In the genomic region with DNA sequence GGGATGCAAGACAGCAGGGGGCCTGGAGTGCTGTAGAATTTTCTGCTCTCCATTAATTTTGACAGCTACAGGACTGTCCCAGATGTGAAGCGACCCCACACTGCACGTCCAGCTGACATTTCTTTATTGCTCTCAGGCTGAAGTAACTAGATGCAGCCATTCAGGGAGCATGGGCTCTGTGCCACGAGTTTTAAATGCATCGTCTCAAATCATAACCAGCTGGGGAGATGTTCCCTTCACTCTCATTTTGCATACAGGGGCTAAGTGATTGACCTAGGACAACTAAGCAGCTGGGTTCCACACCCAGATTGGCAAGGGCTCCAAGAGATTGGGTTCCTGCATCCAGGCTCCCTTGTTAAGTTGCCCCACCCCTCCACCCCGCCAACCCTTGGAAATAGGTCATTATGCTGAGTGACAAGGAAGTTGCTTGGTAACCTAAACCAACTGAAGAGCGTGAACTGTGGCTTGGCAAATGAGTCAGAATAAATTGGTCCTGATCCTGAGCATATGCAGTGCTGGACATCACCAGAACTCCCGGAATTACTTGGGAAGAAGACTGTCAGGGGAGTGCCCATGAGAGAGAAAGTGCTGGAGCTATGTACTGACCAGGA, we compare ENCODE assay signal across 10 mouse cellular contexts.
DNase-seq lines count a peak whose midpoint lies in the region; ATAC-seq lines count a peak whose summit lies in the region.
"Had no signal": no experiment of that assay in that cellular context is flagged by ENCODE, and none has a peak within 500 bp of the region (broad histone marks: within the 10 kb centered on the region; RNA-seq: fewer than 3 reads in every experiment).

No protein-coding gene starts in this region.

- H3K9me3 ChIP-seq in kidney, embryonic 14.5 days (ENCODE audit: control insufficient read depth, low read length), result no peaks in the 10 kb centered on the region
- no peaks in the 10 kb centered on the region for H3K9me3 ChIP-seq in limb, embryonic 12.5 days

- no peak for DNase-seq in kidney, adult 11 months
- peak; percentile 82 for DNase-seq in 3T3-L1 (ENCODE audit: low read depth, low spot score)
- peak; percentile 31 for DNase-seq in embryo, embryonic 9.5 days (ENCODE audit: extremely low spot score)
- DNase-seq in frontal cortex, postnatal 25 days (ENCODE audit: low spot score in 2 of 2), result no peak
- no peak for DNase-seq in yolk sac, embryonic 10.5 days (ENCODE audit: low spot score)
- no peak for DNase-seq in layer of hippocampus, adult 9-11 months
- DNase-seq: heart, adult 2 months; left cerebral cortex, postnatal 4 days had no signal

- H3K36me3 ChIP-seq in kidney, embryonic 14.5 days (ENCODE audit: control insufficient read depth, insufficient read depth, low read length), result no peaks in the 10 kb centered on the region
- H3K36me3 ChIP-seq in limb, embryonic 12.5 days, result no peaks in the 10 kb centered on the region

- ATAC-seq in kidney, embryonic 14.5 days (ENCODE audit: low FRiP score, low TSS enrichment), result peak; percentile 55; the same call in 1 of the 2 replicates
- ATAC-seq in limb, embryonic 12.5 days (ENCODE audit: insufficient number of reproducible peaks, insufficient read depth, low FRiP score, low TSS enrichment, low read depth), result peak; percentile 66

- WGBS in kidney, embryonic 14.5 days, result 27% methylated on average over 7 of the region's 7 CpGs
- 17% methylated on average over 7 of the region's 7 CpGs for WGBS in limb, embryonic 12.5 days

- no peak overlapping the region for H3K4me3 ChIP-seq in kidney, embryonic 14.5 days (ENCODE audit: low read length)
- no peak overlapping the region for H3K4me3 ChIP-seq in limb, embryonic 12.5 days (replicated peaks)
- H3K4me3 ChIP-seq: heart, adult 2 months had no signal

- H3K9ac ChIP-seq in kidney, embryonic 14.5 days (ENCODE audit: low read depth, low read length), result no peak overlapping the region
- no peak overlapping the region for H3K9ac ChIP-seq in limb, embryonic 12.5 days (replicated peaks)

- no peak overlapping the region for H3K27ac ChIP-seq in kidney, embryonic 14.5 days (ENCODE audit: low read depth, low read length)
- H3K27ac ChIP-seq in limb, embryonic 12.5 days, result no peak overlapping the region
- H3K27ac ChIP-seq: heart, adult 2 months had no signal

- H3K4me2 ChIP-seq in kidney, embryonic 14.5 days (replicated peaks; ENCODE audit: low read depth, low read length), result no peak overlapping the region
- no peak overlapping the region for H3K4me2 ChIP-seq in limb, embryonic 12.5 days

- H3K4me1 ChIP-seq in kidney, embryonic 14.5 days (ENCODE audit: control insufficient read depth, insufficient read depth, low read length), result peaks cover 14% of the 10 kb centered on the region
- peaks cover 34% of the 10 kb centered on the region for H3K4me1 ChIP-seq in limb, embryonic 12.5 days (replicated peaks)

- no peaks in the 10 kb centered on the region for H3K27me3 ChIP-seq in kidney, embryonic 14.5 days (ENCODE audit: control insufficient read depth, insufficient read depth, low read length)
- H3K27me3 ChIP-seq in limb, embryonic 12.5 days, result peaks cover 4% of the 10 kb centered on the region; the same call in 1 of the 2 replicates

Comparison
In these comparisons a context has a peak if more than half of its experiments do, and no peak if none do; other contexts are left out.
1. DNase-seq: peak in 3T3-L1 (single experiment) and embryo, embryonic 9.5 days (single experiment); none in kidney, adult 11 months (single experiment), frontal cortex, postnatal 25 days (0 of 2), yolk sac, embryonic 10.5 days (single experiment) and layer of hippocampus, adult 9-11 months (single experiment).